Mouse (Mus musculus) urinary bladder, postnatal 25 days (tissue): ENCODE results near the gene Col16a1.
A peak's percentile ranks its signal among the peaks of the same experiment; 100 is the strongest.

Experiments used
- DNase-seq: peaks from one replicate; pipeline ENCODE4 v3.0.0; 2022; ENCODE audit warnings: low spot score

Gene Col16a1

GRCm38 (mm10) chr4:130045609-130046008 is 2.0 kb upstream of the Col16a1 start:
- no peak for DNase-seq

GRCm38 (mm10) chr4:130048203-130048479 is 501 bp downstream of the Col16a1 start:
- no peak for DNase-seq

GRCm38 (mm10) chr4:130050056-130050824 is 2.6 kb downstream of the Col16a1 start:
- DNase-seq, result peak; percentile 81

- DNase-seq, result no peak
Measured at GRCm38 (mm10) chr4:130052283-130052682, 4.6 kb downstream of the Col16a1 start.

GRCm38 (mm10) chr4:130053111-130053510 is 5.5 kb downstream of the Col16a1 start:
- DNase-seq, result no peak

GRCm38 (mm10) chr4:130054727-130055126 is 7.1 kb downstream of the Col16a1 start:
- DNase-seq, result no peak

- DNase-seq, result no peak
Measured at GRCm38 (mm10) chr4:130055160-130056010, 7.7 kb downstream of the Col16a1 start.

GRCm38 (mm10) chr4:130056011-130056322 is 8.3 kb downstream of the Col16a1 start:
- no peak for DNase-seq

- DNase-seq, result no peak
Measured at GRCm38 (mm10) chr4:130056471-130056870, 8.8 kb downstream of the Col16a1 start.

GRCm38 (mm10) chr4:130060937-130061336 is 13.3 kb downstream of the Col16a1 start:
- DNase-seq, result no peak

GRCm38 (mm10) chr4:130063191-130063590 is 15.6 kb downstream of the Col16a1 start:
- no peak for DNase-seq

- no peak for DNase-seq
Measured at GRCm38 (mm10) chr4:130066816-130067215, 19.2 kb downstream of the Col16a1 start.

GRCm38 (mm10) chr4:130070523-130070922 is 22.9 kb downstream of the Col16a1 start:
- DNase-seq, result no peak

GRCm38 (mm10) chr4:130071758-130072157 is 24.1 kb downstream of the Col16a1 start:
- no peak for DNase-seq

- no peak for DNase-seq
Measured at GRCm38 (mm10) chr4:130073367-130073766, 25.7 kb downstream of the Col16a1 start.

- no peak for DNase-seq
Measured at GRCm38 (mm10) chr4:130074761-130075515, 27.3 kb downstream of the Col16a1 start.

- DNase-seq, result no peak
Measured at GRCm38 (mm10) chr4:130076856-130077255, 29.2 kb downstream of the Col16a1 start.

GRCm38 (mm10) chr4:130078816-130079485 is 31.3 kb downstream of the Col16a1 start:
- no peak for DNase-seq

GRCm38 (mm10) chr4:130079521-130079920 is 31.9 kb downstream of the Col16a1 start:
- DNase-seq, result no peak

- DNase-seq, result no peak
Measured at GRCm38 (mm10) chr4:130081345-130082190, 33.9 kb downstream of the Col16a1 start.

GRCm38 (mm10) chr4:130082211-130082610 is 34.6 kb downstream of the Col16a1 start:
- no peak for DNase-seq
